Mouse (Mus musculus) retina, postnatal 1 day (tissue): Measurements from ENCODE around the gene Ino80b.

Experiments
- DNase-seq: peaks from one replicate; pipeline ENCODE4 v3.0.0-alpha.2; 2012

Gene Ino80b

DNA sequence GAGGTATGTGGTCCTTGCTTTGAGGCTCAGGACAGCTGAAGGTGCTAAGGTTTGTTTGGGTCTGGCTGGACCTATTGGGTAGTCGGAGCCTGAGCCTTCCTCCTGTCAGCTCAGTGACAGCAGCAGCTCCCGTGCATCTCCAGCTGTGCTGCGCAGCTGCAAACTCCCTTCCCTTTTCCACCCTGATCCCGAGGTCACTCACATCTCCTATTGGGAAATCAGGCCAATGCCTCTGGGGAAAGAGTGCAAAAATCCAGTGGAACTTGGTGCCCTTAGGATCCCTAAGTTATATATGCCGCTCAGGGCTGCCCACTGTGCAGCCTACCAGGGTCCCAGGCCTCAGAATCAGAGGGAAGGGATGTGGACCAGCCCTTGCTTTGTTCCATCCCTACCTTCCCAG lies 41.7 kb downstream of the Ino80b start:
- DNase-seq: no peak

DNA sequence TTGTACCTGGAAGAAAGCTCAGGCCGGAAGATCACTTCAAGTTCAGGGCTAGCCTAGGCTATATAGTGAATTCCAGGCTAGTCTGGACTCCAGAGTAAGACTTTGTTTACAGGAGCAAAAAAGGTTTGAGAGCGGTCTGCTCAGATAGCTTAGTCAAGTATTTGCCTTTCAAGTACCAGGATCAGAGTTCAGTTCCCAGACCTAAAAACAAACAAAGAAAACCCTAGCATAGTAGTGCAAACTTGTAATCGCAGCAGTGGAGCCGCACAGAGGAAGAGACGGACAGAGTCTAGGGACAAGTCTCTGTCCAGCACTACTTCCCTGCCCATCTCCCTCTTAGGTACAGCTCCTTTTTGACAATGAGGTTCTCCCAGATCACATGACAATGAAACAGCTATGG lies 45.0 kb downstream of the Ino80b start:
- no peak for DNase-seq

DNA sequence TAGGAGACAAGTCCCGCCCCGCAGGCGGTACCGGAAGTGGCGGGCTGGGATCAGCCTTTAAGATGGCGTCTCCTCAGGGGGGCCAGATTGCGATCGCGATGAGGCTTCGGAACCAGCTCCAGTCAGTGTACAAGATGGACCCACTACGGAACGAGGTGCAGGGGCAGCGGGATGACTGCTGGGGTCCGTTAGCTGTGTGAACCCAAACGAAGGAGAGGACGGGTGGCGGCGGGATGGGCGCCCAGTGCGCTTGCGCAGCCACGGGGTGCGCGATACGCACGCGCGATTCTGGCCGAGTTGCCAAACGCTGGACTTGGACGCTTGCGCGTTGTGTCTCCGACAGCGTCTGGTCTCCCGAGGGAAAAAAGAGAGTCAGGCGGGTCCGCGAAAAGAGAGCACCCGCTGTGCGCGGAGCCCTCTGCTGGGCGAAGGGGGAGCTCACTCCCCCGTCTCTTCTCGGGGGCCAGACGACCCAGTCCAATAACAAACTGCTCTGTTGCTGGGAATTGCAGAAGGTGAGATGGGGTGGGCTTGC lies 46.8 kb downstream of the Ino80b start:
- DNase-seq: peak; percentile 98

DNA sequence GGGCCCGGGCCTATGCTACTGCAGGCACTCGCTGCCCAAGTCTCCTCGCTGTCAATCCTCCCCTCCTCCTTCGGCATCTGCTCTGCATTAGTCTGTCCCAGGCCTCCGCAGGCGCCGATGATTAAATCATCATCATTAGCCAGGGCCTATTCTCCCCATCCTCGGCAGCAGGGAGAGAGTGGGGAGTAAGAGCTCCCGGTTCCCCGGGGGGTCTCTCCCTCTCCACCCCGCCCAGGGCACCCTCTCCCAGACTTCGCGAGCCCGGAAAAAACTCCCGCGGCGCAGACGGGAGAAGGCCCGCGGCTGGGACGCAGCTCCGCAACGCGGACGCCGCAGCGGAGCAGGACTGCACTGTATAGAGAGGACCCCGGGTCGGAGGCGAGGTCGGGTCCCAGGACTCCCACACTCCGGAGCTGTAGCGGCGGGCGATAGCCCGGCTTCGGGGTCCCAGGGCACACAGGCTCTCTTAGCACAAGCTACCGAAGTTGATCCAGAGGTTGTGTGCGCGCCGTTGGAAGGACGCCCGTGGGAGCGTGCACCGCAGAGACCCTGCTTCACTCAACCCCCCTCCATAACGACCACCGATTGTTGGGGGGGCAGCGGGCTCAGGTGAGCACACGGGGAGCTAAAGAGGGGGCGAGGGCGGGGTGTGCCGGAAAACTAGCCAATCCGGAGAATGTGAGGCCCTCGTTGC lies 47.5 kb downstream of the Ino80b start, which contains the start of gene Pcgf1:
Pcgf1 (plus strand) TSS at position 240 of the 694 bp plus-strand sequence.
- DNase-seq: peak; percentile 62

DNA sequence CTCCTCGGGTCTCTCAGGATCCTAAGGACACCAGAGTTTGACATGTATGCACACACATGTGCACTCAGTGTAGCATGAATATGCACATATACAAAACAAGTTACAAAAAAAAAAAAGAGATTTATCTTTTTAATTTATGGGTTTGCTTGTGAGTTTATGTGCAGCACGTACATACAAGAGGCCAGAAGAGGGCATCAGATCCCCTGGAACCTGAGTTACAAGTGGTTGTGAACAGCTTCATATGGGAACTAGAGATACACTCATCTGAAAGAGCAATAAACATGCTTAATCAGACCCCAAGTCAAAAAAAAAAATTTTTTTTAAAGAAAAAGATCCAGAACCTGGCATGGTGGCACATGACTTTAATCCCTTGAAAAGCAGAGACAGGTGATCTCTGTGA lies 50.3 kb downstream of the Ino80b start:
- no peak for DNase-seq
